Mouse (Mus musculus) intestine, postnatal 0 days (tissue): ENCODE data around the gene Best2. TPM values are rescaled to one million over a fixed set of nuclear protein-coding genes. Genes with fewer than 3 reads are reported as not detected.

Experiments
- ATAC-seq: fragments of 200-750 bp; cut with Nextera tagmentation; 2 replicates; pipeline ENCODE4 v1.8.0; 2017; ENCODE audit warnings: mild to moderate bottlenecking, moderate TSS enrichment, moderate library complexity
- H3K27ac ChIP-seq: fragments of 300-500 bp; sonication (generic); 2 replicates; pipeline ENCODE4 v1.5.1; 2014; ENCODE audit warnings: mild to moderate bottlenecking, low read depth, low read length, moderate library complexity
- H3K27me3 ChIP-seq: fragments of 300-500 bp; sonication (generic); replicated peaks from 2 replicates; pipeline ENCODE4 v1.6.1; 2014; ENCODE audit warnings: low read length, mixed read lengths; ENCODE audit not compliant: control insufficient read depth, insufficient read depth
- H3K36me3 ChIP-seq: fragments of 300-500 bp; sonication (generic); 2 replicates; pipeline ENCODE4 v1.6.1; 2014; ENCODE audit warnings: mild to moderate bottlenecking, moderate library complexity; ENCODE audit not compliant: control insufficient read depth, insufficient read depth
- H3K4me1 ChIP-seq: fragments of 300-500 bp; sonication (generic); replicated peaks from 2 replicates; pipeline ENCODE4 v1.6.1; 2014; ENCODE audit warnings: antibody characterized with exemption, low read length, mixed read lengths; ENCODE audit not compliant: control insufficient read depth, insufficient read depth
- H3K4me2 ChIP-seq: fragments of 300-500 bp; sonication (generic); replicated peaks from 2 replicates; pipeline ENCODE4 v1.6.1; 2014; ENCODE audit warnings: low read depth, mild to moderate bottlenecking, moderate library complexity
- H3K4me3 ChIP-seq: fragments of 300-500 bp; sonication (generic); 2 replicates; pipeline ENCODE4 v1.5.1; 2014; ENCODE audit warnings: low read depth, low read length
- H3K9ac ChIP-seq: fragments of 300-500 bp; sonication (generic); 2 replicates; pipeline ENCODE4 v1.6.1; 2014; ENCODE audit warnings: mild to moderate bottlenecking, low read depth, low read length
- H3K9me3 ChIP-seq: fragments of 300-500 bp; sonication (generic); 2 replicates; pipeline ENCODE4 v1.6.1; 2016; ENCODE audit warnings: mixed run types; ENCODE audit not compliant: control insufficient read depth
- CTCF ChIP-seq: sonication (generic); IDR thresholded peaks from 2 replicates; pipeline ENCODE4 v1.5.1; 2016; ENCODE audit warnings: low read depth, mild to moderate bottlenecking, control low read depth, antibody characterized with exemption, moderate library complexity
- WGBS: fragments of 180-500 bp; shearing (Covaris S2); extraction: QIAGEN DNeasy Blood & Tissue Kit; methylation state at CpG from one replicate; pipeline ENCODE4 v1.1.7; 2014; 5-methylcytosine and 5-hydroxymethylcytosine counted together
- polyA plus RNA-seq: library from polyadenylated mRNA; unstranded; fragments of >200 nt; fragmentation: Nextera tagmentation; extraction: Ambion mirVana; gene quantifications from 2 replicates; pipeline ENCODE4 v1.2.1, GENCODE M21; 2015

The Best2 gene
- polyA plus RNA-seq, 1 experiment from 2014 or later, result 0.66 TPM

- Histone ChIP-seq H3K9me3 (no peaks in the 10 kb centered on the region), H3K27ac (peak within 1 kb of the TSS; percentile 74), H3K9ac (peak within 1 kb of the TSS; percentile 72), H3K4me1 (0 out of 2 replicates have a peak, but pooled peaks cover 5% of the 10 kb centered on the region), H3K27me3 (no peaks in the 10 kb centered on the region), H3K4me3 (peak within 1 kb of the TSS; percentile 87), H3K4me2 (peak within 1 kb of the TSS; percentile 91), H3K36me3 (peaks cover 33% of the 10 kb centered on the region)
- peak; percentile 89 for ATAC-seq
- no peak for TF ChIP-seq CTCF
- 2% methylated on average over 30 of the region's 30 CpGs for WGBS
Observed at GRCm38 (mm10) chr8:85025098-85025932, 11.0 kb upstream of the Best2 start, which contains the start of gene Asna1. Gene Asna1 (minus strand): TSS chr8:85025281.

- TF ChIP-seq CTCF, result no peak
- no peak for ATAC-seq
- Histone ChIP-seq H3K27me3 (no peaks in the 10 kb centered on the region), H3K4me2 (peak overlapping the region; percentile 91; the same call in 1 of the 2 replicates), H3K36me3 (peaks cover 40% of the 10 kb centered on the region), H3K4me1 (0 out of 2 replicates have a peak, but pooled peaks cover 5% of the 10 kb centered on the region), H3K27ac (no peak overlapping the region), H3K9ac (no peak overlapping the region), H3K4me3 (no peak overlapping the region; the same call in 1 of the 2 replicates), H3K9me3 (no peaks in the 10 kb centered on the region)
- 94% methylated on average over 3 of the region's 3 CpGs for WGBS
Observed at GRCm38 (mm10) chr8:85023846-85024245, 9.5 kb upstream of the Best2 start.

GRCm38 (mm10) chr8:85021514-85022055 is 7.3 kb upstream of the Best2 start:
- ATAC-seq, result no peak
- Histone ChIP-seq H3K9ac (no peak overlapping the region), H3K27me3 (no peaks in the 10 kb centered on the region), H3K4me3 (no peak overlapping the region), H3K27ac (no peak overlapping the region), H3K36me3 (peaks cover 54% of the 10 kb centered on the region), H3K4me1 (0 out of 2 replicates have a peak, but pooled peaks cover 2% of the 10 kb centered on the region), H3K4me2 (no peak overlapping the region), H3K9me3 (no peaks in the 10 kb centered on the region)
- TF ChIP-seq CTCF, result peak; percentile 31
- WGBS, result 97% methylated on average over 3 of the region's 3 CpGs

GRCm38 (mm10) chr8:85017209-85017608 is 2.9 kb upstream of the Best2 start:
- H3K27ac ChIP-seq, result no peak overlapping the region
- no peaks in the 10 kb centered on the region for H3K9me3 ChIP-seq
- no peaks in the 10 kb centered on the region for H3K4me1 ChIP-seq
- ATAC-seq, result no peak
- 54% methylated on average over 5 of the region's 5 CpGs for WGBS
- no peak overlapping the region for H3K4me3 ChIP-seq
- H3K4me2 ChIP-seq, result no peak overlapping the region
- TF ChIP-seq CTCF, result no peak
- H3K27me3 ChIP-seq, result peaks cover 9% of the 10 kb centered on the region
- H3K9ac ChIP-seq, result no peak overlapping the region
- H3K36me3 ChIP-seq, result peaks cover 37% of the 10 kb centered on the region

GRCm38 (mm10) chr8:85016724-85017123 is 2.4 kb upstream of the Best2 start:
- peaks cover 34% of the 10 kb centered on the region for H3K36me3 ChIP-seq
- WGBS, result 57% methylated on average over 10 of the region's 10 CpGs
- no peak overlapping the region for H3K4me3 ChIP-seq
- H3K4me2 ChIP-seq, result no peak overlapping the region
- no peaks in the 10 kb centered on the region for H3K9me3 ChIP-seq
- TF ChIP-seq CTCF, result no peak
- H3K27ac ChIP-seq, result no peak overlapping the region
- ATAC-seq, result no peak
- H3K27me3 ChIP-seq, result peaks cover 11% of the 10 kb centered on the region
- H3K9ac ChIP-seq, result no peak overlapping the region
- H3K4me1 ChIP-seq, result no peaks in the 10 kb centered on the region

GRCm38 (mm10) chr8:85013230-85013840 is 996 bp downstream of the Best2 start:
- ATAC-seq, result peak; percentile 60
- H3K4me1 ChIP-seq, result no peaks in the 10 kb centered on the region
- peak overlapping the region; percentile 65 for H3K4me2 ChIP-seq
- H3K27me3 ChIP-seq, result peaks cover 32% of the 10 kb centered on the region
- H3K27ac ChIP-seq, result no peak overlapping the region
- H3K36me3 ChIP-seq, result peaks cover 9% of the 10 kb centered on the region
- TF ChIP-seq CTCF, result peak; percentile 84
- peak overlapping the region; percentile 26 for H3K4me3 ChIP-seq
- 5% methylated on average over 25 of the region's 26 CpGs for WGBS
- H3K9ac ChIP-seq, result no peak overlapping the region
- H3K9me3 ChIP-seq, result no peaks in the 10 kb centered on the region
